Comparison of ENCODE assay signal across 20 mouse cellular contexts in the genomic region with DNA sequence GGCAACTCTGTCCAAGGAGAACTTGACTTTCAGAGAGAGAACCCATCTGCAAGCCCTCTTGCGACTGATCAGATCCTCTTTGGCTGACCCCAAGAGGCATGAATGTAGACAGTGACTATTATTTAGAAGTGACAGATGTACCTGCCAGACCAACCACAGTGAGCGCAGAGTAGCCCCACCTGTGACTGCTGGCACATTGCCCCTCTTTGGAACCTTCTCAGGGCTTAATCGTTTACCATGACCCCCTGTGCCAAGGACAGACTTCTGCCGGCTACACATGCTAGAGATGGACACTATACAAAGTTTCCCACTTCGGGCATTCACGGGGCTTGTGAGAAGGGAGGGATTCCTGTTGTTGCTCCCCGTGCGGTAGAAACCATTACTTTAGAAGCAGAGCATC.
DNase-seq lines count a peak whose midpoint lies in the region; ATAC-seq and TF ChIP-seq lines count a peak whose summit lies in the region.
"Had no signal": no experiment of that assay in that cellular context is flagged by ENCODE, and none has a peak within 500 bp of the region (broad histone marks: within the 10 kb centered on the region; RNA-seq: fewer than 3 reads in every experiment).

No protein-coding gene starts in this region.

- H3K4me2 ChIP-seq in kidney, embryonic 15.5 days = no peak overlapping the region
- H3K4me2 ChIP-seq: embryonic facial prominence, embryonic 13.5 days; hindbrain, embryonic 13.5 days; liver, embryonic 13.5 days; lung, embryonic 14.5 days had no signal

- peak; percentile 62 for DNase-seq in kidney, adult 18-20 months
- peak; percentile 82 to 86 for DNase-seq in cerebellum, adult 2 months
- DNase-seq in cerebellum, postnatal 36 days = peak; percentile 80 to 84
- no peak for DNase-seq in ovary, postnatal 14 days (ENCODE audit: low spot score)
- DNase-seq in frontal cortex, postnatal 14 days (ENCODE audit: low spot score in 2 of 2) = no peak
- DNase-seq: adrenal gland, postnatal 25 days; B cell, adult 2 months; gastrocnemius, postnatal 36 days; heart, postnatal 14 days; liver, embryonic 13.5 days; lung, embryonic 14.5 days; lung, postnatal 36 days; thymus, postnatal 25 days had no signal

- H3K9me3 ChIP-seq in kidney, embryonic 15.5 days (replicated peaks) = no peaks in the 10 kb centered on the region
- H3K9me3 ChIP-seq: embryonic facial prominence, embryonic 13.5 days; hindbrain, embryonic 13.5 days; liver, embryonic 13.5 days had no signal

- H3K4me3 ChIP-seq in kidney, embryonic 15.5 days (replicated peaks) = no peak overlapping the region
- H3K4me3 ChIP-seq in cerebellum, adult 2 months (replicated peaks; ENCODE audit: insufficient read depth, low read depth, low read length) = no peak overlapping the region
- H3K4me3 ChIP-seq: embryonic facial prominence, embryonic 13.5 days; hindbrain, embryonic 13.5 days; liver, embryonic 13.5 days had no signal

- no peaks in the 10 kb centered on the region for H3K27me3 ChIP-seq in kidney, embryonic 15.5 days
- no peaks in the 10 kb centered on the region; the same call in 1 of the 2 replicates for H3K27me3 ChIP-seq in cerebellum, adult 2 months (ENCODE audit: control insufficient read depth, insufficient read depth, low read length)
- H3K27me3 ChIP-seq: embryonic facial prominence, embryonic 13.5 days; liver, embryonic 13.5 days had no signal

- H3K4me1 ChIP-seq in kidney, embryonic 15.5 days = no peaks in the 10 kb centered on the region
- H3K4me1 ChIP-seq in cerebellum, adult 2 months (ENCODE audit: control insufficient read depth, insufficient read depth, low read length) = peaks cover 17% of the 10 kb centered on the region
- H3K4me1 ChIP-seq: embryonic facial prominence, embryonic 13.5 days; hindbrain, embryonic 13.5 days; liver, embryonic 13.5 days had no signal

- 86% methylated on average over 8 of the region's 8 CpGs for WGBS in kidney, embryonic 15.5 days
- 21% methylated on average over 8 of the region's 8 CpGs for WGBS in cerebellum, adult 2 months

- no peak overlapping the region for H3K9ac ChIP-seq in kidney, embryonic 15.5 days
- H3K9ac ChIP-seq: embryonic facial prominence, embryonic 13.5 days; hindbrain, embryonic 13.5 days; liver, embryonic 13.5 days; lung, embryonic 14.5 days had no signal

- no peak for TF ChIP-seq POLR2A in cerebellum, adult 2 months (IDR thresholded peaks at IDR 0.05; ENCODE audit: borderline replicate concordance, insufficient read depth, low read length)

- peaks cover 52% of the 10 kb centered on the region for H3K36me3 ChIP-seq in kidney, embryonic 15.5 days
- H3K36me3 ChIP-seq: hindbrain, embryonic 13.5 days; liver, embryonic 13.5 days had no signal

- H3K27ac ChIP-seq in kidney, embryonic 15.5 days = no peak overlapping the region
- no peak overlapping the region for H3K27ac ChIP-seq in cerebellum, adult 2 months (ENCODE audit: insufficient read depth, low read length)
- H3K27ac ChIP-seq: embryonic facial prominence, embryonic 13.5 days; hindbrain, embryonic 13.5 days; liver, embryonic 13.5 days; stomach, postnatal 0 days had no signal

- no peak for TF ChIP-seq CTCF in cerebellum, adult 2 months (IDR thresholded peaks at IDR 0.05; ENCODE audit: borderline replicate concordance, insufficient read depth, low read depth, low read length)

- ATAC-seq in kidney, embryonic 15.5 days (replicated peaks; ENCODE audit: low FRiP score) = no peak
- 0 out of 2 replicates have a peak, but pooled peaks have one; percentile 29 for ATAC-seq in cerebellum, adult (ENCODE audit: insufficient number of reproducible peaks, low FRiP score, low TSS enrichment)
- no peak for ATAC-seq in megakaryocyte, adult 5-6 weeks (ENCODE audit: poor library complexity, severe bottlenecking)
- ATAC-seq: forebrain, embryonic 14.5 days had no signal

Comparison
In these comparisons a context has a peak if more than half of its experiments do, and no peak if none do; other contexts are left out.
1. DNase-seq: peak in kidney, adult 18-20 months (single experiment), cerebellum, adult 2 months (2 of 2) and cerebellum, postnatal 36 days (2 of 2); none in ovary, postnatal 14 days (single experiment) and frontal cortex, postnatal 14 days (0 of 2).